Mouse (Mus musculus): ENCODE data around the gene She.

DNA sequence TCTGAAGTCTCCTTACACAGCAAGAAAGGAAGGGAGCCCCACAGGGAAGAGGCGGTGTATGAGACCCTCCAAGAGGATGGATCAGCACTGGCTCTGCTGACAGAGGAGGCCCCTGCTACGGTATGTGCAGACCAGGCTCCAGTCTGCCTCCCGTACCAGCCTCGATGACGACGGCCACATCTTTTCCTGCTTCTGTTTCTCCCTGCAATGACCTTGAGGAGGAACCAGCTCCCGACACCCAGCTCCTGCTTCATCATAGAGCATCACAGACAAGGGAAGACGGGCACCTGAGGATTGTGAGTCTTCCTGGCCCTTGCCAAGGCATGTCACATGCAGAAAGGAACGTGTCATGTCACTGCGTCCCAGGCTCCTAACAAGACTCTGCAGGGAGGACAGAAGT is 66.8 kb downstream of the She start:
- TF ChIP-seq TAL1 (IDR thresholded peaks at IDR 0.05; ENCODE audit: low read length) (no peak), GATA1 (IDR thresholded peaks at IDR 0.05; ENCODE audit: low read length) (no peak)

All from erythroblast, embryonic 14.5 days (primary cell).